Mouse (Mus musculus) liver, adult 2 months (tissue): ENCODE data around the gene Phtf2.

ENCODE experiments used
- CTCF ChIP-seq: fragments of 200-500 bp; IDR thresholded peaks from 2 replicates; pipeline ENCODE4 v1.5.1; 2011; ENCODE audit warnings: low read depth, low read length, control low read depth
- POLR2A ChIP-seq: fragments of 200-500 bp; IDR thresholded peaks from 2 replicates; pipeline ENCODE4 v1.6.1; 2011; ENCODE audit warnings: low read length, control low read depth; ENCODE audit not compliant: insufficient read depth; ENCODE audit errors: extremely low read depth

DNA sequence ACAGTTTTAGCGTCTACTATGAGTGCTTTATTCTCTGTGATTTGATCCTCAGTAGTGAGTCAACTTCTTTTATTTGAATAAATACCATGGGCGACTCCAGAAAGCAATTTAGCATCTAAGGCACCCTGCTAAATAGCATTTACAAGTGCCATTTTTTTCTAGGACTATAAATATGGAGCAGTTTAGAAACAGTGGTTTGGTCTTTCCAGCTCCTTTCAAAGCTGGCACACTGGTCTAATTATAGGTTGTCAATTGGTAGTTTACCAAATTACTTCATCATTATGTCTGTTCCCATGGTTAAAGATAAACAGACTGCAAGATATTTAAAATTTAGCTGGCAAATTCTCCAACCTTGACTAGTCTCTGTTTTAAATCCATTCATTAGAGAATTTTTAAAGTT lies 38.1 kb downstream of the Phtf2 start:
- TF ChIP-seq POLR2A, result no peak
- no peak for TF ChIP-seq CTCF
